Mouse (Mus musculus): ENCODE measurements around the gene Pfkm.

DNA sequence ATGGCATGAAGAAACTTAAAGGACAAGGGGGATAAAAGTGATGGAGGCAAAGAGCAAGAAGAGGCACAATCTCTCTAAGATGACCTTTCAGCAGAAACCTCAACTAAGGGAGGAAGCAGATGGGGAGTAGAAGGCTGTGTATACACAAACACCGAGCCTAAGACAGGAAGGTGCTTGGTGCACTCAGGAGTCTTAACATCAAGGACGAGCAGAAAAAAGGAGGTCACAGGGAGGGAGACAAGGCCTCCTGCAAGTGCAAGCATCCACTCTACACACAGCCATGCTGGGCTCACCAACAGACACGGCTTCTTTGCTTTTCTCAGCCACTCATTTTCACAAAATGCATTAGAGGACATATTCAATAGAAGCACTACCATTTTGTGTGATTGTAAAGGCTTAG, 24.9 kb upstream of the Pfkm start:
- no peak for TF ChIP-seq CTCF (IDR thresholded peaks at IDR 0.05; ENCODE audit: extremely low read depth, insufficient read depth, low read length)
- TF ChIP-seq POLR2A (IDR thresholded peaks at IDR 0.05; ENCODE audit: extremely low read depth, insufficient read depth, low read length): no peak

Measured in cortical plate, adult 2 months (tissue).